Mouse (Mus musculus) CH12.LX (cell line): Measurements from ENCODE around the gene Ppfia3. TPM values are rescaled to one million over a fixed set of nuclear protein-coding genes. Genes with fewer than 3 reads are reported as not detected.

Experiments used
- DNase-seq: peaks from one replicate; pipeline ENCODE4 v3.0.0-alpha.2; 2013; ENCODE audit errors: extremely low read depth
- H3K27ac ChIP-seq: 2 replicates; pipeline ENCODE4 v1.5.1; 2012; ENCODE audit warnings: low read depth, mild to moderate bottlenecking, control low read depth, moderate library complexity; ENCODE audit not compliant: insufficient read depth
- H3K27me3 ChIP-seq: replicated peaks from 2 replicates; pipeline ENCODE3; 2012; ENCODE audit warnings: inconsistent platforms
- H3K36me3 ChIP-seq, 2 experiments: replicated peaks in 1 of 2; 2 replicates each; pipeline versions ENCODE3 to v1.6.1; 2012; ENCODE audit warnings: inconsistent platforms in 1 of 2, low read length in 1 of 2, mild to moderate bottlenecking in 1 of 2, mixed read lengths in 1 of 2, moderate library complexity in 1 of 2; ENCODE audit not compliant: control insufficient read depth in 1 of 2, insufficient read depth in 1 of 2
- H3K4me1 ChIP-seq, 2 experiments: 2 replicates each; pipeline ENCODE4 v1.6.1; 2012; ENCODE audit warnings: inconsistent platforms in 1 of 2, moderate library complexity in 1 of 2; ENCODE audit not compliant: insufficient read depth in 2 of 2, control insufficient read depth in 1 of 2
- H3K4me2 ChIP-seq: 2 replicates; pipeline ENCODE4 v1.6.1; 2012; ENCODE audit warnings: low read depth, mild to moderate bottlenecking, control low read depth; ENCODE audit not compliant: poor library complexity, insufficient read depth, severe bottlenecking
- H3K4me3 ChIP-seq, 3 experiments: fragments of 150-350 bp in 1 of 3; sonication (generic) in 1 of 3; replicated peaks in 1 of 3; 2 replicates each; pipeline versions ENCODE3 to v1.5.1; 2011 to 2012; ENCODE audit warnings: low read depth in 2 of 3, low read length in 2 of 3, mild to moderate bottlenecking in 2 of 3, moderate library complexity in 2 of 3, control low read depth in 1 of 3, improper control_type of control experiment in 1 of 3, inconsistent platforms in 1 of 3, mixed read lengths in 1 of 3; ENCODE audit not compliant: poor library complexity in 1 of 3
- H3K79me2 ChIP-seq: replicated peaks from 2 replicates; pipeline ENCODE4 v1.6.1; 2012; ENCODE audit warnings: mild to moderate bottlenecking, moderate library complexity; ENCODE audit not compliant: control insufficient read depth, poor library complexity, insufficient read depth, severe bottlenecking; ENCODE audit errors: extremely low read depth
- H3K9ac ChIP-seq: 2 replicates; pipeline ENCODE4 v1.6.1; 2012; ENCODE audit warnings: low read depth, mild to moderate bottlenecking, control low read depth, moderate library complexity; ENCODE audit not compliant: insufficient read depth
- H3K9me3 ChIP-seq: replicated peaks from 2 replicates; pipeline ENCODE3; 2012; ENCODE audit warnings: low read length, inconsistent platforms, mixed read lengths
- CHD1 ChIP-seq: IDR thresholded peaks from 2 replicates; pipeline ENCODE4 v1.6.1; 2012; ENCODE audit warnings: low read depth, low read length, improper control_type of control experiment, inconsistent platforms
- CTCF ChIP-seq, 2 experiments: IDR thresholded peaks in 1 of 2; conservative IDR thresholded peaks in 1 of 2; 2 replicates each; pipeline ENCODE4 v1.5.1; 2011 to 2012; ENCODE audit warnings: low read depth in 2 of 2, low read length in 2 of 2, improper control_type of control experiment in 1 of 2, inconsistent platforms in 1 of 2, mild to moderate bottlenecking in 1 of 2, moderate library complexity in 1 of 2
- ETS1 ChIP-seq: conservative IDR thresholded peaks from 2 replicates; pipeline ENCODE4 v1.6.1; 2012; ENCODE audit warnings: low read depth, mild to moderate bottlenecking, inconsistent platforms, low read length, improper control_type of control experiment, moderate library complexity
- GABPA ChIP-seq: IDR thresholded peaks from 2 replicates; pipeline ENCODE4 v1.6.1; 2012; ENCODE audit warnings: low read depth, low read length, improper control_type of control experiment, inconsistent platforms; ENCODE audit not compliant: insufficient replicate concordance
- JUND ChIP-seq: conservative IDR thresholded peaks from 2 replicates; pipeline ENCODE4 v1.6.1; 2011; ENCODE audit warnings: low read depth, low read length, improper control_type of control experiment
- MAX ChIP-seq: IDR thresholded peaks from 2 replicates; pipeline ENCODE4 v1.6.1; 2011; ENCODE audit warnings: low read length, improper control_type of control experiment
- MAZ ChIP-seq: IDR thresholded peaks from 2 replicates; pipeline ENCODE4 v1.6.1; 2012; ENCODE audit warnings: low read depth, mild to moderate bottlenecking, inconsistent platforms, low read length, improper control_type of control experiment, moderate library complexity
- MXI1 ChIP-seq: IDR thresholded peaks from 2 replicates; pipeline ENCODE4 v1.6.1; 2011; ENCODE audit warnings: mild to moderate bottlenecking, low read depth, low read length, improper control_type of control experiment
- NRF1 ChIP-seq: IDR thresholded peaks from 2 replicates; pipeline ENCODE4 v1.6.1; 2014; ENCODE audit warnings: low read depth, mild to moderate bottlenecking, inconsistent platforms, low read length, improper control_type of control experiment, moderate library complexity
- PAX5 ChIP-seq: IDR thresholded peaks from 2 replicates; pipeline ENCODE4 v1.6.1; 2012; ENCODE audit warnings: low read length, inconsistent platforms, mixed read lengths
- POLR2A ChIP-seq: IDR thresholded peaks from 2 replicates; pipeline ENCODE4 v1.6.1; 2011; ENCODE audit warnings: low read depth, mild to moderate bottlenecking, improper control_type of control experiment, low read length
- RAD21 ChIP-seq: IDR thresholded peaks from 2 replicates; pipeline ENCODE4 v1.6.1; 2011; ENCODE audit warnings: low read depth, mild to moderate bottlenecking, low read length, improper control_type of control experiment, moderate library complexity
- SMC3 ChIP-seq: IDR thresholded peaks from 2 replicates; pipeline ENCODE4 v1.6.1; 2011; ENCODE audit warnings: low read depth, low read length, improper control_type of control experiment
- TBP ChIP-seq: conservative IDR thresholded peaks from 2 replicates; pipeline ENCODE4 v1.6.1; 2011; ENCODE audit warnings: low read depth, low read length, improper control_type of control experiment
- TCF12 ChIP-seq: IDR thresholded peaks from 2 replicates; pipeline ENCODE4 v1.6.1; 2014; ENCODE audit warnings: low read depth, mild to moderate bottlenecking, inconsistent platforms, low read length, improper control_type of control experiment
- USF1 ChIP-seq: IDR thresholded peaks from 2 replicates; pipeline ENCODE4 v1.6.1; 2014; ENCODE audit warnings: low read depth, mild to moderate bottlenecking, inconsistent platforms, low read length, improper control_type of control experiment
- ZC3H11A ChIP-seq: IDR thresholded peaks from 2 replicates; pipeline ENCODE4 v1.6.1; 2012; ENCODE audit warnings: low read depth, mild to moderate bottlenecking, inconsistent platforms, low read length, improper control_type of control experiment
- ZMIZ1 ChIP-seq: IDR thresholded peaks from 2 replicates; pipeline ENCODE4 v1.6.1; 2012; ENCODE audit warnings: low read depth, mild to moderate bottlenecking, inconsistent platforms, low read length, improper control_type of control experiment
- dilution Hi-C: fragments of 300-500 bp; cut with MboI; formaldehyde crosslinking; loops from 2 replicates; pipeline ENCODE4 v1.14.3; 2020; ENCODE audit warnings: low sequenced_read_pairs; ENCODE audit not compliant: extremely low pct_unique_long_range_greater_than_20kb, extremely low pct_ligation_motif_present
- in situ Hi-C: fragments of 300-500 bp; cut with MboI; formaldehyde crosslinking; loops from 3 replicates; pipeline ENCODE4 v1.14.3; 2019; ENCODE audit warnings: low sequenced_read_pairs, low pct_ligation_motif_present, low pct_unique_long_range_greater_than_20kb, mixed read lengths
- polyA plus RNA-seq: library from polyadenylated mRNA; unstranded; fragments of >175 nt; gene quantifications from 2 replicates; pipeline ENCODE4 v1.2.1, GENCODE M21; 2012; ENCODE audit warnings: low read depth; ENCODE audit not compliant: insufficient read length
- total RNA-seq, 2 experiments: library from RNA; depleted of rRNA; stranded (reverse); fragments of 300-350 nt in 1 of 2; fragments of >200 nt in 1 of 2; gene quantifications; 2 replicates each; pipeline ENCODE4 v1.2.3; 2012 to 2014

Ppfia3 gene
- total and polyA plus RNA-seq, 3 experiments: 0.21 to 1.9 (median 0.61) TPM

DNA sequence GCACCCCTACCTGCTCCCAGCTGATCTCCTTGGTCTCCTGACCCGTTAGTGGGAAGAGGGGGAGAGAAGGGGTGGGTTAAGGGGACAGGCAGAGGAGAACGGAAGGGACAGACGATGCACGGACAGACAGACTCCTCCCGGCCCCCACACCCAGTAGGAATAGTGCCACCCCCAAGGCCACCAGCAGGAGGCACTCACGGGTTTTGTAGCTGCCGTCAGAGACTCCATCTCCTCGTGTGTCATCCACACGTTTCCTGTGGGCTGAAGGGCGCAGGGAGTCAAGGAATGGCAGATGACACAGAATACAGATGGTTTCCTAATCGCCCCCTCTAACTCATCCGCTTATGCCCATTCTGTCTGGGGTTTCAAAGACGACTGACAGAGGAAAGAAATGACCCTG lies 23.3 kb downstream of the Ppfia3 start:
- dilution Hi-C loops (no loop called here), in situ Hi-C loops (no loop called here)
- Histone ChIP-seq H3K9ac (no peak overlapping the region), H3K36me3 (no peaks in the 10 kb centered on the region), H3K4me3 (no peak overlapping the region), H3K79me2 (no peaks in the 10 kb centered on the region), H3K27me3 (peaks cover 43% of the 10 kb centered on the region), H3K27ac (no peak overlapping the region), H3K4me1 (peaks cover 9 to 30% of the 10 kb centered on the region in 2 experiments), H3K4me2 (no peak overlapping the region), H3K9me3 (no peaks in the 10 kb centered on the region)
- DNase-seq: peak; percentile 47
- TF ChIP-seq PAX5: no peak
- TF ChIP-seq CTCF (conservative IDR thresholded peaks at IDR 0.05 in 1 of 2, IDR thresholded peaks at IDR 0.05 in 1 of 2; ENCODE audit: low read depth in 2 of 2, low read length in 2 of 2): peak in 1 of 2 experiments; percentile 81; a peak in 3 of 4 replicates
- peak; percentile 67 for TF ChIP-seq RAD21
- no peak for TF ChIP-seq TBP
- peak; percentile 29; the same call in 1 of the 2 replicates for TF ChIP-seq MXI1
- TF ChIP-seq MAZ: peak; percentile 67; the same call in 1 of the 2 replicates
- peak; percentile 67 for TF ChIP-seq SMC3

DNA sequence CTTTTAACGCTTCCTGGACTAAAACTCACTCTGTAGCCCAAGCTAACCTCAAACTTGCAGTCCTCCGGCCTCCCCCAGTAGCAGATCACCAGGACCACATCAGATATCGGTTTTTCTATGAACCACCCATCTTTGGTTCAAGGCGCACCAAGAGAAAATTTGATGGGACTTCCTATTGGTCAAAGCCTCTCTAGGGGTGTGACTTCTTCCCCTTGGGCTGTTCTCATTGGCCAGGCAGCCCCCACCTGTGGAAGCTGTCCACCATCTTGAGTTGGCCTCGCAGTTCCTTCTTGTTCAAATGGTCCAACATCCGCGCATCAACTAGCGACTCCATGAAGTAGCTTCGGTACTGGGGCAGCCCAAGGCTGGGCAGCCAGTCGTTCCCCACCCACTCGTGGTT lies 24.7 kb downstream of the Ppfia3 start:
- TF ChIP-seq USF1 (no peak), GABPA (no peak), NRF1 (no peak), MAX (no peak), ZMIZ1 (no peak), CHD1 (no peak), TCF12 (no peak), JUND (no peak), CTCF (conservative IDR thresholded peaks at IDR 0.05 in 1 of 2, IDR thresholded peaks at IDR 0.05 in 1 of 2; ENCODE audit: low read depth in 2 of 2, low read length in 2 of 2) (no peak), MXI1 (no peak), ETS1 (no peak), ZC3H11A (no peak), POLR2A (no peak)
- no peak overlapping the region for H3K27ac ChIP-seq
- H3K27me3 ChIP-seq: peaks cover 48% of the 10 kb centered on the region
- no peaks in the 10 kb centered on the region for H3K36me3 ChIP-seq
- H3K4me1 ChIP-seq: peaks cover 24 to 45% of the 10 kb centered on the region in 2 experiments
- H3K4me2 ChIP-seq: no peak overlapping the region
- H3K4me3 ChIP-seq: no peak overlapping the region
- no peak for DNase-seq
- H3K79me2 ChIP-seq: no peaks in the 10 kb centered on the region
- in situ Hi-C loops: no loop called here
- dilution Hi-C loops: no loop called here
- no peak overlapping the region for H3K9ac ChIP-seq
- H3K9me3 ChIP-seq: no peaks in the 10 kb centered on the region
